Mouse (Mus musculus) spleen, adult 2 months (tissue): Measurements from ENCODE around the gene D10Jhu81e.
"Not testable (repeated sequence)": the region's sequence is repeated elsewhere in the genome, so short reads cannot be mapped to it uniquely, and the experiment has no call there.

Experiments
- CTCF ChIP-seq: fragments of 200-500 bp; IDR thresholded peaks from 2 replicates; pipeline ENCODE4 v1.5.1; 2011; ENCODE audit warnings: mild to moderate bottlenecking, inconsistent platforms; ENCODE audit not compliant: insufficient read depth, insufficient read length, insufficient replicate concordance; ENCODE audit errors: extremely low read depth
- POLR2A ChIP-seq: fragments of 200-500 bp; IDR thresholded peaks from 2 replicates; pipeline ENCODE4 v1.6.1; 2011; ENCODE audit warnings: low read depth, low read length, inconsistent platforms

DNA sequence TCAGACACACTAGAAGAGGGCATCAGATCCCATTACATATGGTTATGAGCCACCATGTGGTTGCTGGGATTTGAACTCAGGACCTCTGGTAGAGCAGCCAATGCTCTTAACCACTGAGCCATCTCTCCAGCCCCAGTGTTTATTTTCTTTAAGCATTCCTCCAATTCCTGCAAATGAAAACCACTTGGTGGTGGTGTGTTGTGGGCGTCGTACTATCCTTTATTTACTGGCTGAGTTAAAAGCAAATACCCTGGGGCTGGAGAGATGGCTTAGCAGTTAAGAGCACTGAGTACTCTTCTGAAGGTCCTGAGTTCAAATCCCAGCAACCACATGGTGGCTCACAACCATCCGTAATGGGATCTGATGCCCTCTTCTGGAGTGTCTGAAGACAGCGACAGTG lies 16.5 kb upstream of the D10Jhu81e start:
- not testable (repeated sequence) for TF ChIP-seq CTCF, POLR2A
